Mouse (Mus musculus) myocyte (in vitro differentiated cells): ENCODE measurements around the gene Sept4. TPM values are rescaled to one million over a fixed set of nuclear protein-coding genes. Genes with fewer than 3 reads are reported as not detected.

ENCODE experiments used
- H3K27me3 ChIP-seq: one replicate; pipeline ENCODE4 v1.6.1; 2011; ENCODE audit not compliant: control insufficient read depth, insufficient read depth, insufficient read length
- H3K36me3 ChIP-seq: one replicate; pipeline ENCODE4 v1.6.1; 2011; ENCODE audit not compliant: control insufficient read depth, insufficient read depth
- H3K4me2 ChIP-seq: one replicate; pipeline ENCODE4 v1.6.1; 2011; ENCODE audit warnings: low read depth, control low read depth
- H3K4me3 ChIP-seq: one replicate; pipeline ENCODE4 v1.5.1; 2011; ENCODE audit warnings: mild to moderate bottlenecking, control low read depth, moderate library complexity
- H3K79me2 ChIP-seq: one replicate; pipeline ENCODE4 v1.6.1; 2011; ENCODE audit not compliant: control insufficient read depth, insufficient read depth
- H3ac ChIP-seq: one replicate; pipeline ENCODE4 v1.6.1; 2011; ENCODE audit not compliant: control insufficient read depth, insufficient read length
- CEBPB ChIP-seq: IDR thresholded peaks from 2 replicates; pipeline ENCODE4 v1.6.1; 2011; ENCODE audit warnings: mild to moderate bottlenecking, moderate library complexity; ENCODE audit not compliant: poor library complexity, insufficient read depth, severe bottlenecking
- E2F4 ChIP-seq: IDR thresholded peaks from one replicate; pipeline ENCODE4 v1.6.1; 2011; ENCODE audit warnings: mild to moderate bottlenecking, control low read depth, moderate library complexity; ENCODE audit not compliant: insufficient read depth
- MAX ChIP-seq: IDR thresholded peaks from one replicate; pipeline ENCODE4 v1.6.1; 2011; ENCODE audit warnings: low read depth, mild to moderate bottlenecking, control low read depth
- MYOD1 ChIP-seq, 3 experiments: IDR thresholded peaks; one replicate each; pipeline ENCODE4 v1.6.1; 2011; ENCODE audit warnings: control low read depth in 2 of 3, low read depth in 2 of 3, mild to moderate bottlenecking in 2 of 3, moderate library complexity in 1 of 3; ENCODE audit not compliant: insufficient read length in 2 of 3, control insufficient read depth in 1 of 3
- MYOG ChIP-seq, 3 experiments: IDR thresholded peaks; one replicate each; pipeline ENCODE4 v1.6.1; 2011; ENCODE audit warnings: control low read depth in 2 of 3, low read depth in 2 of 3, mild to moderate bottlenecking in 2 of 3; ENCODE audit not compliant: insufficient read length in 2 of 3, control insufficient read depth in 1 of 3, insufficient read depth in 1 of 3
- POLR2A ChIP-seq: IDR thresholded peaks from one replicate; pipeline ENCODE4 v1.6.1; 2011; ENCODE audit warnings: low read depth, mild to moderate bottlenecking, control low read depth, moderate library complexity; ENCODE audit not compliant: insufficient read length
- POLR2AphosphoS2 ChIP-seq: IDR thresholded peaks from one replicate; pipeline ENCODE4 v1.6.1; 2011; ENCODE audit warnings: low read depth, control low read depth; ENCODE audit not compliant: insufficient read length
- REST ChIP-seq: IDR thresholded peaks from one replicate; pipeline ENCODE4 v1.6.1; 2011; ENCODE audit warnings: mild to moderate bottlenecking, control low read depth, moderate library complexity; ENCODE audit not compliant: insufficient read depth, insufficient read length
- SRF ChIP-seq: IDR thresholded peaks from one replicate; pipeline ENCODE4 v1.6.1; 2011; ENCODE audit warnings: low read depth; ENCODE audit not compliant: control insufficient read depth, insufficient read length
- TCF12 ChIP-seq: IDR thresholded peaks from one replicate; pipeline ENCODE4 v1.6.1; 2011; ENCODE audit warnings: mild to moderate bottlenecking, control low read depth; ENCODE audit not compliant: poor library complexity, insufficient read depth, severe bottlenecking
- TCF3 ChIP-seq: IDR thresholded peaks from one replicate; pipeline ENCODE4 v1.6.1; 2011; ENCODE audit warnings: low read depth, control low read depth; ENCODE audit not compliant: insufficient read length
- USF1 ChIP-seq: IDR thresholded peaks from one replicate; pipeline ENCODE4 v1.6.1; 2011; ENCODE audit warnings: low read depth, mild to moderate bottlenecking, control low read depth, moderate library complexity
- polyA plus RNA-seq: library from polyadenylated mRNA; unstranded; fragments of >200 nt; fragmentation: generic; extraction: Trizol; gene quantifications from one replicate; pipeline ENCODE4 v1.2.1, GENCODE M21; 2012; ENCODE audit warnings: missing spikeins

Gene Sept4
- polyA plus RNA-seq, 1 experiment = 1.5 TPM

GRCm38 (mm10) chr11:87589605-87590004 lies 20.9 kb downstream of the Sept4 start:
- peak; percentile 3 for TF ChIP-seq POLR2AphosphoS2
- TF ChIP-seq REST = no peak
- peaks cover 7% of the 10 kb centered on the region for H3K79me2 ChIP-seq
- H3ac ChIP-seq = no peak overlapping the region
- H3K4me3 ChIP-seq = no peak overlapping the region
- H3K4me2 ChIP-seq = no peak overlapping the region
- H3K36me3 ChIP-seq = no peaks in the 10 kb centered on the region
- no peaks in the 10 kb centered on the region for H3K27me3 ChIP-seq

- TF ChIP-seq MYOG (IDR thresholded peaks at IDR 0.05; ENCODE audit: control insufficient read depth in 1 of 3, insufficient read depth in 1 of 3, insufficient read length in 2 of 3, low read depth in 2 of 3) (no peak), MAX (no peak), TCF3 (no peak), POLR2AphosphoS2 (no peak), REST (no peak), E2F4 (no peak)
- Histone ChIP-seq H3ac (peak overlapping the region; percentile 57), H3K4me2 (peak overlapping the region; percentile 93), H3K27me3 (no peaks in the 10 kb centered on the region), H3K79me2 (peaks cover 8% of the 10 kb centered on the region), H3K36me3 (no peaks in the 10 kb centered on the region), H3K4me3 (peak overlapping the region; percentile 97)
These were observed 22.3 kb downstream of the Sept4 start for GRCm38 (mm10) chr11:87590841-87591525.

GRCm38 (mm10) chr11:87591526-87592353 lies 23.0 kb downstream of the Sept4 start, which contains the start of gene Mtmr4:
Gene Mtmr4 (plus strand): TSS chr11:87592162.
- no peaks in the 10 kb centered on the region for H3K27me3 ChIP-seq
- peak within 1 kb of the TSS; percentile 93 for H3K4me2 ChIP-seq
- peak within 1 kb of the TSS; percentile 57 for H3ac ChIP-seq
- peak within 1 kb of the TSS; percentile 97 for H3K4me3 ChIP-seq
- TF ChIP-seq TCF3 (peak; percentile 62), SRF (no peak), REST (no peak), MYOD1 (IDR thresholded peaks at IDR 0.05; ENCODE audit: control insufficient read depth in 1 of 3, insufficient read length in 2 of 3, low read depth in 2 of 3) (peak in 2 of 3 experiments; percentile 81 to 88), CEBPB (no peak), MYOG (IDR thresholded peaks at IDR 0.05; ENCODE audit: control insufficient read depth in 1 of 3, insufficient read depth in 1 of 3, insufficient read length in 2 of 3, low read depth in 2 of 3) (peak; percentile 33 to 90 (median 81)), USF1 (no peak), POLR2A (peak; percentile 82), E2F4 (peak; percentile 4), MAX (no peak), POLR2AphosphoS2 (peak; percentile 86), TCF12 (no peak)
- peaks cover 16% of the 10 kb centered on the region for H3K79me2 ChIP-seq
- no peaks in the 10 kb centered on the region for H3K36me3 ChIP-seq

- peak overlapping the region; percentile 97 for H3K4me3 ChIP-seq
- H3K79me2 ChIP-seq = peaks cover 18% of the 10 kb centered on the region
- H3K27me3 ChIP-seq = no peaks in the 10 kb centered on the region
- H3ac ChIP-seq = peak overlapping the region; percentile 57
- no peaks in the 10 kb centered on the region for H3K36me3 ChIP-seq
- peak overlapping the region; percentile 92 for H3K4me2 ChIP-seq
- TF ChIP-seq REST = no peak
- TF ChIP-seq TCF12 = no peak
- TF ChIP-seq SRF = no peak
- no peak for TF ChIP-seq MYOD1 (IDR thresholded peaks at IDR 0.05; ENCODE audit: control insufficient read depth in 1 of 3, insufficient read length in 2 of 3, low read depth in 2 of 3)
- no peak for TF ChIP-seq POLR2A
These were observed 23.6 kb downstream of the Sept4 start for GRCm38 (mm10) chr11:87592354-87592695.

- Histone ChIP-seq H3K4me2 (peak overlapping the region; percentile 92), H3K27me3 (no peaks in the 10 kb centered on the region), H3K36me3 (peaks cover 4% of the 10 kb centered on the region), H3ac (peak overlapping the region; percentile 57), H3K79me2 (peaks cover 18% of the 10 kb centered on the region), H3K4me3 (peak overlapping the region; percentile 97)
- TF ChIP-seq MAX = no peak
- no peak for TF ChIP-seq MYOG (IDR thresholded peaks at IDR 0.05; ENCODE audit: control insufficient read depth in 1 of 3, insufficient read depth in 1 of 3, insufficient read length in 2 of 3, low read depth in 2 of 3)
These were observed 24.3 kb downstream of the Sept4 start for GRCm38 (mm10) chr11:87592713-87593598.
